Mouse (Mus musculus): ENCODE results near the gene Pitpnc1.

DNA sequence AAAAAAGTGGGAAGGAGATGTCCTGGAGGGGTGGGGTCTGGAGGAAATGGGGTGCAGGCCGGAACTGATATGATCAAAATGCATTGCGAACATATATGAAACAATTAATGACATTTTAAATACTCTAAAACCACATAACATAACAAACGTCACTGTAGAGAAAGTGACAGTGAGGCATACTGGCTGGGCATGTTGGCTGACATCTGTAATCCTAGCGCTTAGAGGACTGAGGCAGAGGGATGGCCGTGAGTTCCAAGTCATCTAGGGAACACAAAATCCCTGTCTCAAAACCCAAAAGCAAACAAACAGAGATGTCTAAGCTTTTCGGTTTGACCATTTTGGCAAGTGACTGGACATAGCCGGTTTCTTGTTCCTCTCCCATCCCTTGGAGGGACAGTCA is 59.7 kb downstream of the Pitpnc1 start:
- TF ChIP-seq MAFK (IDR thresholded peaks at IDR 0.05; ENCODE audit: insufficient replicate concordance, low read length) (no peak), NELFE (IDR thresholded peaks at IDR 0.05; ENCODE audit: low read depth, low read length) (no peak), CTCF (conservative IDR thresholded peaks at IDR 0.05 in 1 of 2, IDR thresholded peaks at IDR 0.05 in 1 of 2; ENCODE audit: low read depth in 2 of 2, low read length in 2 of 2) (no peak), POLR2A (IDR thresholded peaks at IDR 0.05; ENCODE audit: low read depth, low read length) (no peak), E2F4 (IDR thresholded peaks at IDR 0.05; ENCODE audit: insufficient replicate concordance, low read depth, low read length) (no peak), ELF1 (IDR thresholded peaks at IDR 0.05; ENCODE audit: low read depth, low read length) (no peak)
